Mouse (Mus musculus) hematopoietic stem cell, adult 5-6 weeks (primary cell): Measurements from ENCODE around the gene Tmem60. TPM values are rescaled to one million over a fixed set of nuclear protein-coding genes. Genes with fewer than 3 reads are reported as not detected.
A peak's percentile ranks its signal among the peaks of the same experiment; 100 is the strongest.

ENCODE experiments used
- ATAC-seq, 2 experiments: fragments of 125-278 bp in 1 of 2; replicated peaks in 1 of 2; 2 replicates each; pipeline ENCODE4 v1.8.0; 2016 to 2017; ENCODE audit warnings: inconsistent platforms in 2 of 2, mild to moderate bottlenecking in 2 of 2, moderate number of reproducible peaks in 2 of 2, low read depth in 1 of 2, moderate TSS enrichment in 1 of 2; ENCODE audit not compliant: low FRiP score in 2 of 2, poor library complexity in 2 of 2, severe bottlenecking in 2 of 2, insufficient read depth in 1 of 2, low TSS enrichment in 1 of 2
- total RNA-seq: library from RNA; stranded (forward); fragments of 172-1452, 232-1000 nt; gene quantifications from 2 replicates; pipeline ENCODE4 v1.2.3, GENCODE M21; 2017

Tmem60 gene
- total RNA-seq, 1 experiment from 2014 or later, result 16.0 TPM

DNA sequence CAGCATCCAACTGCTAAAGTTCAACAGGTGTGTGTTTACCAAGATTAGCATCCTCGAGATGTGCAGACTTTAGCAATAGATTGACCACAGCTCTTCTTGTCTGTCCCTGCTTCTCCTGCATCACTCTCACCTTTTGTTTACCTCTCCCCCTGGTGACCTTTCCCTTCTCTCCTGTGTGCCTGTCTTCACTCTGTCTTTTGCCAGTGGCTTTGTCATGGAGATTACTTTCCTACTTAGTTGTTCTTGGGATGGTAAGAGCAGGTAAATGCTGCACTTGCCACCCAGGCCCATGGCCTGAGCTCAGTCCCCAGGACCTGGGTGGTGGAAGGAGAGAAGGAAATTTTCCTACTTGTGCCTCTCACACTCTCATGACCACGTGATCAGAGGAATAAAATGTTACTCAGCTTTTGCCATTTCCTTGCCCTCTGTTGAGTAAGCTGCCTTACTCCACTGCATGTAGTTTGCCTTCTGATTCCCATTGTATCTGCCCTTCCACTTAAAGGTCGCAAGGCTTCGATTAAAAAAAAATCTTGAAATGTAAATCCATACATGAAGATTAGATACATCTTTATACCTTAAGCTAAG is 2.1 kb downstream of the Tmem60 start:
- ATAC-seq, result no peak

DNA sequence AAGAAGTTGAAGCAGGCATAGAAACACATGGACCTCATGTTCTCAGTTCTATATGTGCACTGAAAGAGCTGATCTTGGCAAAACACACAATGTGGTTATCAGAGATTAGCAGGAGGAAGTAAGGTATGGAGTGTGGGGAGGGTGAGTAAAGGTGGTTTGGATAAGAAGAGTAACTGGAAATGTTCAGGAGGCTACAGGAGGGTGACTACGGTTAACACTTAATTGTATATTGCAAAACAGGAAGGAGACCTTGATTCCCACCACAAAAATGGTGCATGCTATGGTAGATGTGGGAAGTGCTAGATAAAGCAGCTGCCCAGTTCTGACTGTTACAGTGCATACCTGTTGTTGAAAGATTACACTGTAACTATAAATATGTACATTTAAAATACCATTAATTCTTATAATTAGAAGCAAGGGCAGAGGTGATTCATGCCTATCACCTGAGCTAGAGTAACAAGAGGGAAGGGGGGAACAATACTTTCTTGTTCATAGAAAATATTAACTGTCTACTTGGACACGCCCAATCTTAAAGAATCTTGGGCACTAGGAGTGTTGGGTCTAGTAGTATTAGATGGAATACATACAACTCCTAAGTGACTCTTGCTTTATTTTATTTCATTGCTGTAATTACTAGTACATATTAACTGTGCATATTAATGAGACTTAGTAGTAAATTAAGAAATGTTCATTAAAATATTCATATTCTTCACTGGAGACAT is 15.6 kb downstream of the Tmem60 start:
- peak; percentile 92 for ATAC-seq

DNA sequence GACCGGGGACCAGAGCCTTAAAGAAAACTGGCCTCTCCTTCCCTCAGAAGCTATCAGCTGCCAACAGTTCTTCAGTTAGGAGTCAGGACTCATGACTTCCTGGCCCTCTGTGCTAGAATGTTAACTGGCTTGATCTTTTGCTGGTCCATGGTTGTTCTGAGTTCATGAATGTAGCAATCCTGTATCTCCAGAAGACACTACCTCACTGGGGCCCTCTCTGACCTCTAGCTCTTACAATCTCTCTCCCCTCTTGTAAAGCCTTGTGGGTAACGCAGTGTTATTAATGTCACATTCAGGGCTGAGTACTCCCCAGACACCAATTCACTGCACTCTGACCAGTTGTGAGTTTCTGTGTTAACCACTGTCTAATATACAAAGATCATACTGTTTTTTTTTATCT is 22.7 kb downstream of the Tmem60 start:
- ATAC-seq, result no peak

DNA sequence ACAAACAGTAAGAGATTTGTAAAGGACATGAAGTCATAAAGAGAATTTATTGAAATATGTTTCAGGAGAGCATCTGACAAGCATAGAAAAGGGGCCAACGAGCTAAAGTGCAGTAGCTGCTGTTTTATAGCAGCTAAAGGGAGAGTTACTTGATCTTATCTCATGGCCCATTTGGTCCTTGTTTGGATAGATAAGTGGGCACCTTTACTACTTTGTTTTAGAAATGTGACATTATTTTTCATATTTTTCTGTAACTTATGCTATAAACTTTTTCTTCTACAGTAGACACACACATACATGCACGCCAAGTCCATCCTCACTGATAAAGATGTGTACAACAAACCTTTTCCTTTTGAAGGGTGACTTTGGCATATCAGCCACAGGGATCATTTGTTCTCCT is 23.4 kb downstream of the Tmem60 start:
- no peak for ATAC-seq

DNA sequence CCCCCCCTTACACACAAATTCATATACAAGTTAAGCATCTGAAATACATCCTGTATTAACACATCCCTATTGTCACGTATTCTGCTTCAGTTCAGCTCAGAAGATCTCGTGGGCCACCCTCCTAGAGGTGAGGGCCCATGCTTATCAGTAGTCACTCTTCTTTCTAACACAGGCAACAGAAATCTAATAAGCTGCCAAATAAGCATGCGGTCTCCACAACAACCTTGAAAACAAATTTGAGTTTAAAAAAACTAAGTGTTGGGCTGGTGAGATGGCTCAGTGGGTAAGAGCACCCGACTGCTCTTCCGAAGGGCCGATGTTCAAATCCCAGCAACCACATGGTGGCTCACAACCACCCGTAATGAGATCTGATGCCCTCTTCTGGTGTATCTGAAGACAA is 24.2 kb downstream of the Tmem60 start:
- no peak; a peak in 1 of 4 replicates for ATAC-seq

DNA sequence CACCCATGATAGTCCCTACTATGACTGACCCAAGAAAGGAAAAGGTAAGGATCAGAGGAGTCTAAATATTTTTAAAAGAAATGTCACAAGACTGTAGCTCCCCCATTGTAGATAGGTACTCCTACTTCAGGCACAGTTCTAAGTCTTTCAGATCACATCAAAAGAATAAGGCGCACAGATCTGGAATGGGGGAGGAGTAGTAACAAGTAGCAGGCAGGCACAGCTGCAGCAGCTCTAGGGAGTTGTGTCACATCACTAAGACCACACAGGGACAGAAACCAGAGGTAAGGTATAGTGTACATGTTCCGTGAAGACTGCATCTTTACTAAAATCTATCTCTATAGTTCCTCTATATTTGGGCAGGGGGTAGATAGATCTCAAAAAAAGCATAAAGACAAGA is 29.8 kb downstream of the Tmem60 start:
- ATAC-seq, result no peak

DNA sequence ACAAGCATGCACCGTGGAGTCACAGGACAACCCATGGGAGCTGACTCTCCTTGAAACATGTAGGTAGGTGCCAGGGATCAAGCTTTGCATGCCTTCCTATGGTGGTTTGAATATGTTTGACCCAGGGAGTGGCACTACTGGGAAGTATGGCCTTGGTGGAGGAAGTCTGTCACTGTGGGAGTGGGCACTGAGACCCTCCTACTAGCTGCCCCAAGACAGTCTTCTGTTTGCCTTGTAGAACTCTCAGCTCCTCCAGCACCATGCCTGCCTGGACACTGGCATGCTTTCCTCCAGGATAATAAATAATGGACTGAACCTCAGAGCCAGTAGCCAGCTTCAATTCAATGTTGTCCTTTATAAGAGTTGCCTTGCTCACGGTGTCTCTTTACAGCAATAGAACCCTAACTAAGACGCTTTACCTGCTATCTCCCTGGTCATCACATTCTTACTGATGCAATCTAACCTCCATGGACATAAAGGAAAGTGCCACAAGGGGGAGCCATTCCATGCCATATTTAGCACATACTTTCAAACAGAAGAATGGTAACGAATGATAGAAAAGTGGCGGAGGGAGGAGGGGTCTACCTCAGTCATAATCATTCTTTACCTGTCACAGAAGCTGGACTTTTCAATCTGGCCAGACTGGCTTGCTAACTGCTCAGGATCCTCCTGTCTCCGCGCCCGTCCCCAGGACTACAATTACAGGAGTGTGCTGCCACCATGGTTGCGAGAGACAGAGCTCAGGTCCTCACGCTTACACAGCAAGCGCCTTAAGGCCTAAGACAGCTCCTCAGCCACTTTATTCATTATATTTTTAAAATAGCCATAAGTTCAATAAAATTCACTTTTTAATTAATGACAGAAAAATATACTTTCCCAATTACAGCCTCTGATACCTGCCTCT is 31.6 kb downstream of the Tmem60 start:
- ATAC-seq, result peak; percentile 68 to 81

DNA sequence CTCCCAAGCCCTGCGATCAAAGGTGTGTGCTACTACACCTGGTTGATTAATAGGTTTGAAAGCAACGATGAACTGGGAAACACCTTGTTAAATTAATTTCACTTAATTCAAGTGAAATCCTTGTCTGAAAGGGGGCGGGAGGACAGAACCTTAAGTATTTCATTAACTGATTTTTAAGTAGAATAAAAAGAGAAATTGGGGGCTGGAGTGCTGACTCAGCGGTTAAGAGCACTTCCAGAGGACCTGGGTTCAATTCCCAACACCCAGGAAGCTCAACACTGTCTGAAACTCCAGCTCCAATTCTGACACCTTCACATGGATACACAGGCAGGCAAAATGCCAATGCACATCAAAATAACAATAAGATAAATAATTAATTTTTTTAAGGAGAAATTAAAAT is 37.0 kb downstream of the Tmem60 start:
- no peak for ATAC-seq

DNA sequence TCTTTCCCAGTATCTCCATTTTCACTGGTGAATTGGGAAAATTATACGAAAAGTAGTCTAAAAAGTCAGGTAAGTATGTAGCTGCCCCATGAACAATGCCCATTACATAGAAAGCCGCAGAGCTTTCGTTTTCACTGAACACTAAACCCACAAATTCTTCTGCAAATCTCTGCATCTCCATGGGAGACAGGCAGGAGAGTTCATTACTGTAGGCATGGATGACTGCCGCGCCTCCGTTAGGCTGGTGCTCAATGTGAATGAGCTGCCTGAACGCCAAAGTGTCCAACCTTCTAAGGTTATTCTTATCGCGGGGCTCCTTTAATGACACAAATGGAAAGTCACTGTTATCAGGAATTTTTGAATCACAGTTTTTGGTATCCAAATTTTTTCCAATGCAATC is 37.6 kb downstream of the Tmem60 start:
- no peak for ATAC-seq

DNA sequence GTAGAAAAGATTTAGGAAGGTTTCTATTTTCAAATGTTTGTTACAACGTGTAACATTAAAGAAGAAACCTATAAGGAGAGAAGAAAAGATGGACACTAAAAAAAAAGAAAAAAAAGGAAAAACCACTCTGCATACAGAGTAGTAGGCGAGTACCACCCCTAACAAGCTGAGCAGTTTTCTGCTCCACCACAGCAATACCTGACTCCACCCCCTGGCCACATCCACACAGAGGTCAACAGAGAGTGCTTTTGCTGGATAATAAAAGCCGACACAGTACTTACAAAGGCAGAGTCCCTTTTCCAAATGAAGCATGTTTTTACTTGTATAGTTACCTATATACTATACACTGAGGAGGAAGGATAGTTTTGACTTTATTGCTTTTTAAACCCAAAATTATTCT is 42.6 kb downstream of the Tmem60 start:
- ATAC-seq, result peak; percentile 46 to 60; a peak in 2 of 4 replicates

DNA sequence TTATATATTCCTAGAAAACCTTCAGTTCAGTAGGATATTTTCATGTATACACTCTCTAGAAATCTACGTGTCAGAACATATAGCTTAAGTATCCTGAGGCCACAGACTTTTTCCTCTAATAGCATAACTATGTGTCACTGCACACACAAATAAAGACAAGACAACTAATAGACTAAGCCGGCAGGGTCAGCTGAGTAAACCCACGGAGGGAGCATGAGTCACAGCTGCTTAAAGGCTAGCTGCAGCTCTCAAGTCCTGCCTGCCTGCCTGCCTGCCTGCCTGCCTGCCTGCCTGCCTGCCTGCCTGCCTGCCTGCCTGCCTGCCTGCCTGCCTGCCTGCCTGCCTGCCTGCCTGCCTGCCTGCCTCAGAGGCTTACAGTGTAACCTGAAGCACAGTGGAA is 43.5 kb downstream of the Tmem60 start:
- no peak for ATAC-seq

DNA sequence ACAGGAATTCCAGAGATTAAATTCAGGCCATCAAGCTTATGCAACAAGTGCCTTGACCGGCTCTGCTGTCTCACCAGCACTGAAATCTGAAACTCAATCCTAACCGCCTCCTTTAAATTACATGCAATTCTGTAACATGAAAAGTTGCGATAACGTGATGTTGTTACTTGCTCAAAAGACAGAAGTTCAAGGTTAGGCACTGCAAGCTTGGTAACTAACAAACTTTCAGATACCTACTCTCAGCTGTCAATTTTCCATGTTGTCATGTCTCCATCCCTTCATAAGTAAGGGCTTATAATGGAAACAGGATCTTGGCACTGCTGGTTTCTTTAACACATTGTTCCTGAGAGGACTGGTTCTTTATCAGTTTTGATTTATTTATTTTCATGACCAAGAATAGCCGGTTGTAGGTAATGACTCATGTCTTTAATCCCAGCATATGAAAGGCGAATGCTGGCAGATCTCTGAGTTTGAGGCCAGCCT is 47.7 kb downstream of the Tmem60 start:
- ATAC-seq, result no peak

DNA sequence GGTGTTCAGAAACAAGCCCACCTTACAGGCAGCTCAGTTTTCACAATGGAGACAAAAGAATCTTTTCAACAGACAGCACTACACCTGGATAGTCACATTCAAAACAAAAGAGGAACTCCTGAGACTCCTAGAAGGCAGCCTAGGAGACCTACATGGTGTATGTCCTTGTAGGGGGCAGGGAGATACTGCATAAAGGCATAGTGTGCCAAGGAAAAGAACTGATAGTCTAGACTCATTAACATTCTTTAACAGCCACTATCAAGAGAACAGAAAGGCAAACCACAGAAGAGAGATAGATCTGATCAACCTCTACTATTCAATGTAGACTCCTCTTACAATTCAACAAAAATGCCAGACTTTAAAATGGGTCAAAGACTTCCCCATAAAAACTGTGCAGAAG is 48.4 kb downstream of the Tmem60 start:
- no peak for ATAC-seq

DNA sequence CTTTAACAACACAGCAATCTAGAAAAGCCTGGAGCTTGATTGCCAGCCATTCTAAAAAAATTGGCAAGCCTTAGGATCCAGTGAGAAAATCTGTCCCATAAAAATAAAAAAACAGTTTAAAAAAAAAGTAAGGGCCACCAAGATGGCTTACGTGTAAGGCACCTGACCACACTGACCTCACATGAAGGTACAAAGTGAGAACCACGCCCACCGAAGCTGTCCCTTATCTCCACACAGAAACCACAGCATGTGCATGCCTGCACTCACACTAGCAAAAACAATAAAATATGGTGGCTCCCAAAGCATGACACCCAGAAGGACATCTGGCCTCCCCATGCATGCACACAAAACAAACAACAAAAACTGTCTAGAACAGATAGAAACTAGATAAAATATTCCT is 49.3 kb downstream of the Tmem60 start:
- no peak for ATAC-seq

DNA sequence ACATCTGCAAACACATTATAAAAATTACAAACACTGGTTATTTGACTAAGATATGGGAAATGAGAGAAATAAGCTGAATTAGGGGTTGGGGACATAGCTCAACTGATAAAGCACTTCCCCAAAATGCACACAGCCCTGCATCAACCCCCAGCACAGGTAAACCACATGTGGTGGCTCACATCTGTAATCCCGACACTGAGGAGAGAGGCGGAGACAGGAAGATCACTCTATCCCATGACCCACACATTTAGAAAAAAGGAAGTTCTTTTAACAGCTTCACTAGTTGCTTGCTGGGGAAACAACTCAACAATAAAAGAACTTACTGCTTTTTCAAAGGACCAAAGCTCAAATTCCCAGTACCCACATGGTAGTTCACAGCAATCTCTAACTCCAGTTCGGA is 50.6 kb downstream of the Tmem60 start:
- peak; percentile 89 to 90 for ATAC-seq

DNA sequence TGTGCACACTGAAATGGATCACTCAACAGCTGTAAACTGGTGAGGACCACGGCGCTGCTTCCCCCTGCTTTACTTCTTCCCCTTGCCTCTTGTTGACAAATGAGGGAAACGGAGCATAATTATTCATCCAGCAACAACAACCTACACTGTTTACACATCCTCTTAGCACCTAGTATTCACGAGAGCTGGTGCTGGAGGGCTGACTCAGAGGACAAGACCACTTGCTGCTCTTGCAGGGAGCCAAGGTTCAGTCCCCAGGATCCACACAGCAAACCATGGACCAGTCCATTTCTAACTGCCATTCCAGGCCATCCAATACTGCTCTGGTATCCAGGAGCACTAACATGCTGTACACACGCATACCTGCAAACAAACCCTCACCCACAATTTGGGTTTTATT is 53.9 kb downstream of the Tmem60 start:
- no peak for ATAC-seq
